Mouse (Mus musculus) Patski (cell line): ENCODE measurements around the gene Entr1. TPM values are rescaled to one million over a fixed set of nuclear protein-coding genes. Genes with fewer than 3 reads are reported as not detected.

Source experiments
- ATAC-seq: fragments of 100-300 bp; one replicate; pipeline ENCODE4 v1.8.0; 2021
- CTCF ChIA-PET: fragments of 350-600 bp; sonication (Branson Sonifier 250); formaldehyde crosslinking; loops from one replicate; lab custom pipeline; 2022; ENCODE audit warnings: inconsistent platforms; lab: Charles Lee
- POLR2A ChIA-PET: fragments of 350-600 bp; sonication (Branson Sonifier 250); formaldehyde crosslinking; loops from one replicate; lab custom pipeline; 2022; ENCODE audit warnings: antibody characterized with exemption, inconsistent platforms; lab: Charles Lee
- DNase-seq: peaks from one replicate; pipeline ENCODE4 v3.0.0-alpha.2; 2011; ENCODE audit warnings: low read depth, low spot score
- H3K27me3 ChIP-seq: fragments of 371-371 bp; one replicate; pipeline ENCODE4 v1.5.1; 2021
- CTCF ChIP-seq: fragments of 100-300 bp; IDR thresholded peaks from one replicate; pipeline ENCODE4 v1.5.1; 2021
- in situ Hi-C: fragments of 300-500 bp; cut with MboI; formaldehyde crosslinking; loops from 3 replicates; pipeline ENCODE4 v1.11.1; 2018; ENCODE audit warnings: low pct_unique_long_range_greater_than_20kb, mixed read lengths
- polyA plus RNA-seq: library from polyadenylated mRNA; unstranded; gene quantifications from one replicate; pipeline ENCODE4 v1.2.3, GENCODE M21; 2021

The Entr1 gene
- polyA plus RNA-seq, 1 experiment from 2014 or later: 89.9 TPM

DNA sequence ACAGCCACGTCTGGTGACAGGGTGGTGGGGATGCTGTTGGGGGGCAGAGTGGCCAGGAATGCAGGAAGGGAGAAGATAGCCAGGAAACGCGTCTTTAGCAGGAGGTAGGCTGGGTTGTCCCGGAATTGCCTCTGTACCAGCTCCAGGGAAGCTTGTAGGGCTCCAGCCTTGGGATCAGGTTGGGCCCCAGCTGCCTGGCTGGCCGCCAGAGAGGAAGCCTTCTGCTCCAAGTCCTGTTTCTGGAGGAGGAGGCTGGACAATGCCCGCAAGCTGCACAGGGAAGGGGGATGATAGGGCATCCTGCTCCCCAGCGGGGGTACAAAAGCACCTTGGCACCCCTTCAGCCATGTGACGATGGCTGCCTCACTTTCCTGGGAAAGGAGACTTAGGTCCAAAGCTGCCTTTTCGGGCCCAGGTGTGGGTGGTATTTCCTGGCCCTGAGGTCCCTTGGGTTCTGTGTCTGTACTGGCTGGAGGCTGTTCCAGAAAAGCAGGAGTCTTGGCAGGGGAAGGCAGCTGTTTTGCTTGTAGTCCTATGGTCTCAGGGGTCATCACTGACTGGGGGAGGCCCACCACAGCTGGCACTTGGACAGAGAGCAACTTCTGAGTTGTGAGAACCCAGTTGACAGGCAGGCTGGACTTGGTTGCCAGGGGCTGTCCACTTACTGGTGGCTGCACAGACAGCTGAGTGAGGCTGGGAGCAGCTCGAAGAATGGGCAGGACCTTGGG, 24.2 kb downstream of the Entr1 start:
- ChIA-PET CTCF (interaction anchor here (1.1 to 1.4 kb wide), 2 partner anchors 12 to 13 kb away, joined by 3 to 4 read pairs; partner anchors contain the start of gene Dnlz), POLR2A (no interaction called here)
- no peaks in the 10 kb centered on the region for H3K27me3 ChIP-seq
- ATAC-seq: no peak
- in situ Hi-C loops: no loop called here
- TF ChIP-seq CTCF: no peak
- no peak for DNase-seq

DNA sequence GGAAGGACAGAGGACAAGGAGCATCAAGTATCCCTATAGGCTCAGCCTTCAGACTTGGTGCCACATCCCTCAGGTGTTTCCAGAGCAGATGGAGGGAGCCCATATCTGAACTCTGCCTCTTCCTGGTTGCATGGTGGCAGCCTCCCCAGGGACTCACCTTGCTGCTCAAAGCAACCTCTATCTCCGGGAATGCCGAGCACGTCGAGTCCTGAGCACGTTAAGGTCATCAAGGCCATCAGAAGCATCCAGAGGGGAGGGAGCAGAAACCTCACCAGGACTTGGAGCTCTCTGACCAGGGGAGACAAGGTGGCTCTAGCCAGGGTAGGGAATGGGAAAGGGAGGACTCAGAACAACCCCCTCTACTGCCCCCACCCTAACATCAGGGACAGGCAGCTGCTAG, 25.6 kb downstream of the Entr1 start:
- CTCF ChIA-PET: interaction anchor here (1.4 kb wide), 1 partner anchor 13 kb away, joined by 4 read pairs; no protein-coding TSS in a partner anchor

DNA sequence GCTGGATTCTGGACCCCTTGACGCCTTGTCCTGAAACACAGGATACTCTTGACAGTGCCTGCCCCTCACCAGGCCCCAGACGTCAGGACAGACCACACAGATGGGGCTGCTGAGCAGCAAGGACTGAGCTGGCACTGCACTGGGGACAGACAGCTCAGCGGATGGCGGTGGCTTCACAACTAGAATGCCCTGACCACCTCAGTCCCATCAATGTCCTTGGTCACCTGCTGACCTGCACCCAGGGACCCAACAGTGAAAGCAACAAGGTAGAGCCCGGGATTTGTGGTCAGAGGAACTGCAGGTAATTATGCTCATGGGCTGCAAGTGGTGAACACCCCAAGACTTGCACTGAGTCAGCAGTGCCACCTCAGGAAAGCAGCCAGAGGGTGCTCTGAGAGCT, 26.1 kb downstream of the Entr1 start:
- no peak for TF ChIP-seq CTCF
- in situ Hi-C loops: no loop called here
- POLR2A ChIA-PET: no interaction called here
- CTCF ChIA-PET: interaction anchor here (1.4 kb wide), 1 partner anchor 13 kb away, joined by 4 read pairs; no protein-coding TSS in a partner anchor
- DNase-seq: no peak
- H3K27me3 ChIP-seq: no peaks in the 10 kb centered on the region
- ATAC-seq: no peak

More for the DNA sequence above, 25.6 kb downstream of the Entr1 start:
- in situ Hi-C loops: no loop called here
- no peaks in the 10 kb centered on the region for H3K27me3 ChIP-seq
- ATAC-seq: no peak
- no peak for DNase-seq
- no peak for TF ChIP-seq CTCF
- POLR2A ChIA-PET: no interaction called here

DNA sequence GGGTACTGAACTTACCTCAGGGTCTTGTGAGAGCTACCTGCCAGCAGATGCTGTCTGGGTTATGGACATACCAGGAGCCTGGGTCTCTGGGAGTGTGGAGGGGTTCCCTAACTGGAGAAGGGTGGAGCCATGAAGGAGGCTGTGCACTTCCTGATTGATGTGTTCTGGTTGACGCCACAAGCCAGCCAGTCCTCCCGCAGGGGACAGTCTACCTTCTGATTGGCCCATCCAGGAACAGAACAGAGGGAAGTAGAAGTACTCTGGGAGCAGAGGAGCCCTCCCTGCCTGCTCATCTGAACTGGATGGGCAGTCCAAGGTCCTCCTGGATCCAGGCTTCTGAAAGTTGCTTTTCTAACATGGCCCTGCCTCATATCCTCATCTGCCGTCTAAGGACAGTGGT, 28.3 kb downstream of the Entr1 start, which contains the start of gene Card9:
Card9 (minus strand) TSS at position 147 of the 400 bp plus-strand sequence.
- TF ChIP-seq CTCF: no peak

DNA sequence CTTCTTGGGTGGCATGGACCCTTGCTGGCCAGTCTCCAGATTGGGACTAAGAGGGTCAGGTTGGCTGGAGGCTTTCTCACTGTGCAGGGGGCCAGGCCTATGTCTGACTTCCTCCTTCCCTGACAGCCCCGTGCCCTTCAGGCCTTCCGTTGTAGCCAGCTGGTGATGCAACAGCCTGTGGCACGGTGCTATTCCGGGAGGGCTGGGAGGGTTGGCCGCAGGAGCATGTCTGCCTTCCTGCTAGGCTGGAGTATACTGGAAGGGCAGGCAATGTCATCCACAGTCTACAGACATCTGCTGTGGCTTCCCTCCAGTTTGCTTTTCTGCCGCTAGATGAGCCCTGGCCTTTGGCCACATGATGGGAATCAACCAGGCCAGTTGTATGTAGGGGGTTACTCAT, 29.1 kb downstream of the Entr1 start:
- no peaks in the 10 kb centered on the region for H3K27me3 ChIP-seq
- in situ Hi-C loops: no loop called here
- CTCF ChIA-PET: interaction anchor here (0.6 kb wide), 1 partner anchor 38 kb away, joined by 3 read pairs; no protein-coding TSS in a partner anchor
- no peak for TF ChIP-seq CTCF
- POLR2A ChIA-PET: interaction anchor here (0.6 kb wide), 1 partner anchor 123 kb away, joined by 3 read pairs; no protein-coding TSS in a partner anchor
- ATAC-seq: no peak
- DNase-seq: no peak

More for the DNA sequence above, 28.3 kb downstream of the Entr1 start, which contains the start of gene Card9:
- in situ Hi-C loops: no loop called here
- ChIA-PET POLR2A (no interaction called here), CTCF (interaction anchor here (1.9 kb wide), 1 partner anchor 12 kb away, joined by 6 read pairs; no protein-coding TSS in a partner anchor)
- no peaks in the 10 kb centered on the region for H3K27me3 ChIP-seq
- DNase-seq (no peak), ATAC-seq (no peak)

DNA sequence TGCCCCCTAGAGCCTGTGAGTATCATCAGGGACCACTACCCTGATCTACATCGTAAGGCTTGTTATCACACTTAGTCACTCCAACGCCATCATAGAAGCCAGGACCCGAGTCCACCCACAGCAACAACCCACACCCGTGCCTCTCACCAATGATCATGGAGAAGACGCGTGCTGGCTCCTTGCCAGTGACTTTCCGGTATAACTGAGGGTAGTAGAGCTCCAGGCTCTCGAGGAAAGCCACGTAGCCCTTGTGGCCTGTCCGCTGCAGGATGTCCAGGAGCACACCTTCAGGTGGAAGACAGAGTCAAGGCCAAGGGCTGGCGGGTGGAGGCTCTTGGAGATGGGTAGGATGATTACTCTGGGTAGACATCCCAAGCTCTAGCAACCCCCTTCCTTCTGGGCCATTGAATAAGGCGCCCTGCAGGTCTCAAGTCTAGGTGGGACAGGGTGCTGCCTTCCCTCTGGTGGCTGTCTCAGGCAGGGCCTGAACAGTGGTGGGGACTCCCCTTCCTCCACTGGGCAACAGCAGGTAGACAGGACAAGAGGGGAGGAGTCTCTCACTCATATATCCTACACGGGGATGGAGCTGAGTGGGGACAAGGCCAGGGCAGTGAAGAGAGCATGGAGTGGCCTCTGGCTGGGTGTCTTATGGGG, 30.3 kb downstream of the Entr1 start:
- CTCF ChIA-PET: no interaction called here
- DNase-seq: no peak
- POLR2A ChIA-PET: interaction anchor here (0.6 kb wide), 1 partner anchor 900 kb away, joined by 3 read pairs; no protein-coding TSS in a partner anchor
- in situ Hi-C loops: no loop called here
- no peaks in the 10 kb centered on the region for H3K27me3 ChIP-seq
- no peak for ATAC-seq
- TF ChIP-seq CTCF: no peak

DNA sequence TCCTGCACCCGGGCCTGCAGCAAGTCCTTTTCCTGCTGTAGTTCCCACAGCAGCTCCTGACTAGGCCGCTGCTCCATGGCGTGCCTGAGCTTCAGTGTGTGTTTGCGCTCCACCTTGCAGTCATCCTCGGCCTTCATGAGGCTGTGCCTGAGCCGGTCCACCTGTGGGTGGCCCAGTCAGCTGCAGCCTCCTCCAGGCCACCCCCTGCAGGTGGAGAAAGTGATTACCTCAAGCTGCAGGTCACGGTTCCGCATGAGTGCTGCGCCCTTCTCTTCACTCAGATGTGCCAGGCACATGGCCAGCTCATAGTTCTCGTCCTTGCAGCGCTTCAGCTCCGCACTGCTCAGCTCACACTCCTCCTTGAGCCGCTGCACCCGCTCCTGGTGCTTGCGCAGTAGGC, 31.6 kb downstream of the Entr1 start:
- POLR2A ChIA-PET: no interaction called here
- in situ Hi-C loops: no loop called here
- DNase-seq (no peak), ATAC-seq (no peak)
- TF ChIP-seq CTCF: no peak
- CTCF ChIA-PET: no interaction called here
- H3K27me3 ChIP-seq: no peaks in the 10 kb centered on the region

DNA sequence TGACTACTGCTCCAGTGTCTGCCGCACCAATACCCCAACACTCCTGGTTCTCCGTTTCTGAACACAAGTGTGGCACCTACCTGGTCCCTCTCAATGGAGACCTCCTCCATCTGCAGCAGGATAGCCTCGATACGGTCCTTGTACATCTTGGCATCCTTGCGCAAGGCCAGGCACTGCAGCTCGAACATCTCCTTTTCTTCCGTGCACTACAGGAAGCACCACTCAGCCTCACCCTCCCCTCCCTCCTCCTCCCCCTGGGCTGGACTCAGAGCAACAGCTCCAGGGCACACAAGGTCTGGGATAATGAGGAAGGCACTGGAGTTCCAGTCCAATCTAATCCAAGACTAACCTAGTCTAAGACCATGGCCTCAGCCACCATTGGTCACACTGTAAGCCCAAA, 32.4 kb downstream of the Entr1 start:
- ChIA-PET POLR2A (no interaction called here), CTCF (no interaction called here)
- H3K27me3 ChIP-seq: no peaks in the 10 kb centered on the region
- no peak for TF ChIP-seq CTCF
- ATAC-seq (no peak), DNase-seq (no peak)
- in situ Hi-C loops: no loop called here

DNA sequence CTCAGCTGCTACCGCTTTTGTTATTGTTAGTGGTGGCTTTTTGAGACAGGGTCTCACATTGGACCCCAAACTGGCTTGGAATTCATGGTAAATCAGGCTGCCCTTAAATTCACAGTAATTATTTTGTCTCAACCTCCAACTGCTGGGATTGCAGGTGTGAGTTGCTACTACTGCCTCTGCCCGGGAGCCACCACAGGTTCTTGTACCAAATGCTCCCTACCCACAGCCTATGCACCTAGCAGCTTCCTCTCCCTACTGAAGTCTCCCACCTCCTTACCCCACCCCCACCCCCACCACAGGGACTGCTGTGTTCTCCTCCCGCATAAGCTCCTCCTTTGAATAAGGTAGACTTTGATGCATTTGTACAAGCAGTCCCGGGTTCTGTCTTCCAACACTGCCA, 32.9 kb downstream of the Entr1 start:
- CTCF ChIA-PET: no interaction called here
- ATAC-seq: no peak

DNA sequence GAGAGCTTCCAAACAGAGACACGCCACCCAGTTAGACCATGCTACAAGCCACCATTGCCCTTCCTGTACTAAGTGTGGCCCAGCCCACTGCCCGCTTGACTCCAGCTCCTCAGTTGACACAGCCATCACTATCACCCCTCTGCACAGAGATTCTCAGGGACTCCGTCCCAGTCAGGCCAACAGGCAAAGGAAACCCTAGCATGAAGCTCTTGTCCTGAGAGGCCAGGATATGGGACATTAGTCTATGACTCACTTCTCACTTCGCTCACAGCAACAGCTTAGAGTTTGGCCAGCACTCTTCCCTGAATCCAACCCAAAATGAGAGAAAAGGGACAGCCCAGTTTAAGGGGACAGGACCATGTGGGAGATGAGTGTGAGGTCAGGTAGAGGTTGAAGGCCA, 34.7 kb downstream of the Entr1 start:
- TF ChIP-seq CTCF: no peak
- CTCF ChIA-PET: interaction anchor here (0.6 to 1.3 kb wide), 2 partner anchors 24 to 29 kb away, joined by 3 read pairs; no protein-coding TSS in a partner anchor
- ATAC-seq (no peak), DNase-seq (no peak)
- POLR2A ChIA-PET: no interaction called here
- in situ Hi-C loops: no loop called here
- no peaks in the 10 kb centered on the region for H3K27me3 ChIP-seq

More for the DNA sequence above, 32.9 kb downstream of the Entr1 start:
- in situ Hi-C loops: no loop called here
- DNase-seq: no peak
- no peaks in the 10 kb centered on the region for H3K27me3 ChIP-seq
- POLR2A ChIA-PET: no interaction called here
- TF ChIP-seq CTCF: no peak
